Mouse (Mus musculus) midbrain, embryonic 14.5 days (tissue): ENCODE data around the gene Dip2b. TPM values are rescaled to one million over a fixed set of nuclear protein-coding genes. Genes with fewer than 3 reads are reported as not detected.

Experiments used
- ATAC-seq: fragments of 200-750 bp; cut with Nextera tagmentation; 2 replicates; pipeline ENCODE4 v1.8.0; 2017; ENCODE audit warnings: moderate number of reproducible peaks, moderate library complexity; ENCODE audit not compliant: low FRiP score, low TSS enrichment
- DNase-seq: peaks from one replicate; pipeline ENCODE4 v3.0.0-alpha.2; 2015
- H3K27ac ChIP-seq: fragments of 300-500 bp; sonication (generic); replicated peaks from 2 replicates; pipeline ENCODE4 v1.5.1; 2014; ENCODE audit warnings: mild to moderate bottlenecking, low read depth, low read length, moderate library complexity
- H3K27me3 ChIP-seq: fragments of 300-500 bp; sonication (generic); 2 replicates; pipeline ENCODE4 v1.6.1; 2014; ENCODE audit warnings: low read length, control low read depth, mixed read lengths; ENCODE audit not compliant: control insufficient read depth, insufficient read depth
- H3K36me3 ChIP-seq: fragments of 300-500 bp; sonication (generic); 2 replicates; pipeline ENCODE4 v1.6.1; 2014; ENCODE audit warnings: low read length, control low read depth; ENCODE audit not compliant: control insufficient read depth, insufficient read depth
- H3K4me1 ChIP-seq: fragments of 300-500 bp; sonication (generic); 2 replicates; pipeline ENCODE4 v1.6.1; 2014; ENCODE audit warnings: mild to moderate bottlenecking, antibody characterized with exemption, low read length, control low read depth; ENCODE audit not compliant: control insufficient read depth, insufficient read depth
- H3K4me2 ChIP-seq: fragments of 300-500 bp; sonication (generic); 2 replicates; pipeline ENCODE4 v1.6.1; 2014; ENCODE audit warnings: mild to moderate bottlenecking, low read length, moderate library complexity
- H3K4me3 ChIP-seq: fragments of 300-500 bp; sonication (generic); replicated peaks from 2 replicates; pipeline ENCODE4 v1.5.1; 2014; ENCODE audit warnings: low read depth, low read length
- H3K9ac ChIP-seq: fragments of 300-500 bp; sonication (generic); replicated peaks from 2 replicates; pipeline ENCODE4 v1.6.1; 2014; ENCODE audit warnings: mild to moderate bottlenecking, low read length, moderate library complexity
- H3K9me3 ChIP-seq: fragments of 300-500 bp; sonication (generic); 2 replicates; pipeline ENCODE4 v1.6.1; 2016; ENCODE audit warnings: low read length, control low read depth, mixed read lengths; ENCODE audit not compliant: control insufficient read depth
- WGBS: fragments of 180-500 bp; shearing (Covaris S2); extraction: QIAGEN DNeasy Blood & Tissue Kit; methylation state at CpG from one replicate; pipeline ENCODE4 v1.1.7; 2014; 5-methylcytosine and 5-hydroxymethylcytosine counted together
- polyA plus RNA-seq: library from polyadenylated mRNA; unstranded; fragments of >200 nt; fragmentation: Nextera tagmentation; extraction: Ambion mirVana; gene quantifications from 2 replicates; pipeline ENCODE4 v1.2.1, GENCODE M21; 2014

Dip2b gene
- polyA plus RNA-seq, 1 experiment from 2014 or later, result 31.1 TPM

GRCm38 (mm10) chr15:100236952-100237351 is 198.5 kb downstream of the Dip2b start:
- Histone ChIP-seq H3K36me3 (peaks cover 69% of the 10 kb centered on the region), H3K27me3 (no peaks in the 10 kb centered on the region), H3K4me2 (no peak overlapping the region), H3K9ac (no peak overlapping the region), H3K27ac (no peak overlapping the region), H3K4me1 (no peaks in the 10 kb centered on the region), H3K9me3 (no peaks in the 10 kb centered on the region), H3K4me3 (no peak overlapping the region)
- 92% methylated on average over 6 of the region's 6 CpGs for WGBS
- DNase-seq (no peak), ATAC-seq (no peak)

GRCm38 (mm10) chr15:100241780-100242179 is 203.3 kb downstream of the Dip2b start:
- no peak for ATAC-seq
- Histone ChIP-seq H3K27me3 (no peaks in the 10 kb centered on the region), H3K9ac (no peak overlapping the region), H3K4me3 (no peak overlapping the region), H3K4me2 (no peak overlapping the region), H3K36me3 (peaks cover 68% of the 10 kb centered on the region), H3K9me3 (no peaks in the 10 kb centered on the region), H3K27ac (no peak overlapping the region), H3K4me1 (no peaks in the 10 kb centered on the region)
- 93% methylated on average over 6 of the region's 6 CpGs for WGBS
- DNase-seq, result no peak

- Histone ChIP-seq H3K36me3 (peaks cover 78% of the 10 kb centered on the region), H3K4me3 (no peak overlapping the region), H3K4me2 (no peak overlapping the region), H3K27ac (no peak overlapping the region), H3K27me3 (no peaks in the 10 kb centered on the region), H3K9ac (no peak overlapping the region), H3K4me1 (no peaks in the 10 kb centered on the region), H3K9me3 (no peaks in the 10 kb centered on the region)
- no peak for ATAC-seq
- DNase-seq, result no peak
- 97% methylated on average over 7 of the region's 7 CpGs for WGBS
Measured at GRCm38 (mm10) chr15:100245951-100246350, 207.5 kb downstream of the Dip2b start.

- H3K9ac ChIP-seq, result no peak overlapping the region
- H3K4me3 ChIP-seq, result no peak overlapping the region
- no peaks in the 10 kb centered on the region for H3K9me3 ChIP-seq
- peaks cover 81% of the 10 kb centered on the region for H3K36me3 ChIP-seq
- ATAC-seq (no peak), DNase-seq (no peak)
- 95% methylated on average over 9 of the region's 9 CpGs for WGBS
- H3K27ac ChIP-seq, result no peak overlapping the region
- no peaks in the 10 kb centered on the region for H3K4me1 ChIP-seq
- H3K4me2 ChIP-seq, result no peak overlapping the region
- H3K27me3 ChIP-seq, result no peaks in the 10 kb centered on the region
Measured at GRCm38 (mm10) chr15:100247296-100247695, 208.8 kb downstream of the Dip2b start.

GRCm38 (mm10) chr15:100248665-100249433 is 210.4 kb downstream of the Dip2b start:
- Histone ChIP-seq H3K27me3 (no peaks in the 10 kb centered on the region), H3K9ac (no peak overlapping the region), H3K4me3 (no peak overlapping the region), H3K4me2 (no peak overlapping the region), H3K9me3 (no peaks in the 10 kb centered on the region), H3K27ac (no peak overlapping the region), H3K4me1 (no peaks in the 10 kb centered on the region), H3K36me3 (peaks cover 89% of the 10 kb centered on the region)
- DNase-seq, result no peak
- ATAC-seq, result no peak
- 97% methylated on average over 6 of the region's 6 CpGs for WGBS

GRCm38 (mm10) chr15:100251153-100251780 is 212.8 kb downstream of the Dip2b start:
- H3K27ac ChIP-seq, result no peak overlapping the region
- H3K4me1 ChIP-seq, result no peaks in the 10 kb centered on the region
- peaks cover 95% of the 10 kb centered on the region for H3K36me3 ChIP-seq
- no peaks in the 10 kb centered on the region for H3K9me3 ChIP-seq
- H3K9ac ChIP-seq, result no peak overlapping the region
- H3K27me3 ChIP-seq, result no peaks in the 10 kb centered on the region
- no peak overlapping the region for H3K4me3 ChIP-seq
- no peak overlapping the region for H3K4me2 ChIP-seq
- ATAC-seq (no peak), DNase-seq (no peak)
- 96% methylated on average over 6 of the region's 6 CpGs for WGBS

GRCm38 (mm10) chr15:100256386-100256785 is 217.9 kb downstream of the Dip2b start:
- no peak overlapping the region for H3K4me2 ChIP-seq
- no peaks in the 10 kb centered on the region for H3K27me3 ChIP-seq
- H3K36me3 ChIP-seq, result peaks cover 76% of the 10 kb centered on the region
- H3K27ac ChIP-seq, result no peak overlapping the region
- WGBS, result 90% methylated on average over 6 of the region's 6 CpGs
- no peaks in the 10 kb centered on the region for H3K9me3 ChIP-seq
- DNase-seq, result no peak
- no peak overlapping the region for H3K9ac ChIP-seq
- no peak for ATAC-seq
- H3K4me3 ChIP-seq, result no peak overlapping the region
- H3K4me1 ChIP-seq, result no peaks in the 10 kb centered on the region

GRCm38 (mm10) chr15:100257305-100257704 is 218.8 kb downstream of the Dip2b start:
- no peak for ATAC-seq
- Histone ChIP-seq H3K4me1 (no peaks in the 10 kb centered on the region), H3K27me3 (no peaks in the 10 kb centered on the region), H3K4me2 (no peak overlapping the region), H3K36me3 (peaks cover 72% of the 10 kb centered on the region), H3K27ac (no peak overlapping the region), H3K4me3 (no peak overlapping the region), H3K9ac (no peak overlapping the region), H3K9me3 (no peaks in the 10 kb centered on the region)
- 91% methylated on average over 5 of the region's 5 CpGs for WGBS
- no peak for DNase-seq
